Mouse (Mus musculus): ENCODE measurements around the gene Sh2d2a.
A peak's percentile ranks its signal among the peaks of the same experiment; 100 is the strongest.
"Not testable (repeated sequence)": the region's sequence is repeated elsewhere in the genome, so short reads cannot be mapped to it uniquely, and the experiment has no call there.

Sh2d2a gene

GRCm38 (mm10) chr3:87855936-87856335 is 9.4 kb downstream of the Sh2d2a start:
- DNase-seq (ENCODE audit: low read depth, low spot score) = no peak

GRCm38 (mm10) chr3:87857666-87858065 is 11.1 kb downstream of the Sh2d2a start:
- no peak for DNase-seq (ENCODE audit: low read depth, low spot score)

GRCm38 (mm10) chr3:87859813-87860212 is 13.3 kb downstream of the Sh2d2a start:
- DNase-seq (ENCODE audit: low read depth, low spot score) = no peak

GRCm38 (mm10) chr3:87864111-87864510 is 17.6 kb downstream of the Sh2d2a start:
- DNase-seq (ENCODE audit: low read depth, low spot score) = not testable (repeated sequence)

- DNase-seq (ENCODE audit: low read depth, low spot score) = no peak
Measured at GRCm38 (mm10) chr3:87877730-87878129, 31.2 kb downstream of the Sh2d2a start.

GRCm38 (mm10) chr3:87884291-87884690 is 37.7 kb downstream of the Sh2d2a start:
- DNase-seq (ENCODE audit: low read depth, low spot score) = no peak

- no peak for DNase-seq (ENCODE audit: low read depth, low spot score)
Measured at GRCm38 (mm10) chr3:87884708-87885251, 38.2 kb downstream of the Sh2d2a start.

- DNase-seq (ENCODE audit: low read depth, low spot score) = peak; percentile 100
Measured at GRCm38 (mm10) chr3:87885281-87886003, 38.9 kb downstream of the Sh2d2a start, which contains the start of gene Prcc. Prcc (minus strand) TSS chr3:87885608.

- no peak for DNase-seq (ENCODE audit: low read depth, low spot score)
Measured at GRCm38 (mm10) chr3:87886004-87886365, 39.4 kb downstream of the Sh2d2a start.

- DNase-seq (ENCODE audit: low read depth, low spot score) = no peak
Measured at GRCm38 (mm10) chr3:87886416-87886815, 39.9 kb downstream of the Sh2d2a start.

- DNase-seq (ENCODE audit: low read depth, low spot score) = not testable (repeated sequence)
Measured at GRCm38 (mm10) chr3:87887400-87887799, 40.8 kb downstream of the Sh2d2a start.

- no peak for DNase-seq (ENCODE audit: low read depth, low spot score)
Measured at GRCm38 (mm10) chr3:87891481-87891880, 44.9 kb downstream of the Sh2d2a start.

- DNase-seq (ENCODE audit: low read depth, low spot score) = no peak
Measured at GRCm38 (mm10) chr3:87893367-87893905, 46.9 kb downstream of the Sh2d2a start.

GRCm38 (mm10) chr3:87899266-87899665 is 52.7 kb downstream of the Sh2d2a start:
- no peak for DNase-seq (ENCODE audit: low read depth, low spot score)

GRCm38 (mm10) chr3:87899776-87900175 is 53.2 kb downstream of the Sh2d2a start:
- no peak for DNase-seq (ENCODE audit: low read depth, low spot score)

GRCm38 (mm10) chr3:87901036-87901624 is 54.6 kb downstream of the Sh2d2a start:
- DNase-seq (ENCODE audit: low read depth, low spot score) = no peak

GRCm38 (mm10) chr3:87901959-87902358 is 55.4 kb downstream of the Sh2d2a start:
- DNase-seq (ENCODE audit: low read depth, low spot score) = not testable (repeated sequence)

- DNase-seq (ENCODE audit: low read depth, low spot score) = no peak
Measured at GRCm38 (mm10) chr3:87903821-87904220, 57.3 kb downstream of the Sh2d2a start.
